Mouse (Mus musculus) inflammation-experienced regulatory T-cells, adult 6 months (primary cell): ENCODE data around the gene St5. TPM values are rescaled to one million over a fixed set of nuclear protein-coding genes. Genes with fewer than 3 reads are reported as not detected.

Experiments used
- ATAC-seq: one replicate; pipeline ENCODE4 v1.8.0; 2017
- polyA plus RNA-seq, 3 experiments: library from polyadenylated mRNA; unstranded; fragments of 100-300 nt; shearing (Covaris generic); gene quantifications; one replicate each; pipeline ENCODE4 v1.2.1; 2017

Gene St5
- polyA plus RNA-seq, 3 experiments from 2014 or later, result 0.36 to 0.90 (median 0.47) TPM

DNA sequence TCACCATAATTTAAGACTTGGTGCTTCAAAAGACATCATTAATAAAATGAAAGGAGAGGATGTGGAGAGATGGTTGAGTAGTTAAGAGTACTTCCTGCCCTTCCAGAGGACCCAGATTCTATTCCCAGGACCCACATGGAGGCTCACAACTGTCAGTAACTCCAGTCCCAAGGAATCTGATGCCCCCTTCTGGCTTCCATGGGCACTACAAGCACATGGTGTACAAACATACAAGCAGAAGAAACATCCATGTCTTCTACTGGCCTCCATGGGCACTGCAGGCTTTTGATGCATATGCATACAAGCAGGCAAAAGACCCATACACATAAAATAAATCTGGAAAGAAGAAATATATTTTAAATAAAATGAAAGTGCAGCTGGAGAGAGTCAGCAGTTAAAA lies 3.2 kb downstream of the St5 start:
- ATAC-seq, result no peak

DNA sequence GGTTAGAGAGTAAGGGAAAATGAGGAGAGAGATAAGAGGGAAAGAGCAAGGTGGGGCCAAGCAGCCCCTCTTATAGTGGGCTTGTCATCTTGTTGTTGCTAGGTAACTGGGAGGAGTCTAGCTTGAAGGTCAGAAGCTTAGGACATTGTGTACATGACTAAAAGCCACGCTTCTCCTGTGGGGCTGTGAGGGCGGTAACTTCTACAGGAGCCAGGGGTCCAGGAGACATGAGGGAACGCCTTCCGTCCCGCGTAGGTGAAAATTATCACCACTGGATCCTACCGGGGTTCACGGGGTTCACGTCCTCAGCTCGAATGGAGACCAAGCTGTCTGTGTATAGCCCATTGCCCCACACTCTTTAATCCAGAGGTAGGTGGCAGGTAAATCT lies 8.1 kb downstream of the St5 start:
- ATAC-seq, result no peak

DNA sequence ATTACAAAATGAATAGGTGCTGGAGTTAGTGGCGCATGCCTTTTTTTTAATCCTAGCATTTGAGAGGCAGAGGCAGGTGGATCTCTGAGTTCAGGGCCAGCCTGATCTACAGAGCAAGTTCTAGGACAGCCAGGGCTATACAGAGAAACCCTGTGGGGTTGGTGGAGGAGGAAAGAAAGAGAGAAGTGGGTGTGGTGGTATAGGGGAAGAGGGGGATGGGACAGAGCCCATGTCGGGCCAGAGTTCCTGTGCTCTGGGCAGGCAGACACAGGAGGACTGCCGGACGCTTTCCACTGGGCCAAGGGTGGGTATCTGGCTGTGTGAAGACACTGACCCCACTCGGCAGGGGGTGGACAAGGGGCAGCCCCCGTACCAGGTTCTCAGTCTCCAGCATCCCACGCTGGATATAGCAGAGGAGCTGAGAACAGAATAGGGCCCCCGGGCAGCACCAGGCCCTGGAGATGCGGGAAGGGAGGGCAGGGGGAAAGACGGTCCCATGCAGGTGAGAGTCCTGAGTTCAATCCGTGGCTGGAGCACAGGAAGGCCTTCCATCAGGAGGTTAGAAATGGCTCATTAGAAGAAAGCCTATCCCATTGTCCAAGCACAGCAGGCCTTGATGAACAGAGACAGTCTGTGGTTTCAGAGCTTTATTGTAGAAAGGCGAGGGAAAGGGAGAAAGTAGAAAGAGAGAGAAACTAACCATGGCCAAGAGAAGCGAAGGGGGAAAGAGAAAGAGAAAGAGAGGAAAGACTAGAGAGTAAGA lies 8.6 kb downstream of the St5 start:
- no peak for ATAC-seq

DNA sequence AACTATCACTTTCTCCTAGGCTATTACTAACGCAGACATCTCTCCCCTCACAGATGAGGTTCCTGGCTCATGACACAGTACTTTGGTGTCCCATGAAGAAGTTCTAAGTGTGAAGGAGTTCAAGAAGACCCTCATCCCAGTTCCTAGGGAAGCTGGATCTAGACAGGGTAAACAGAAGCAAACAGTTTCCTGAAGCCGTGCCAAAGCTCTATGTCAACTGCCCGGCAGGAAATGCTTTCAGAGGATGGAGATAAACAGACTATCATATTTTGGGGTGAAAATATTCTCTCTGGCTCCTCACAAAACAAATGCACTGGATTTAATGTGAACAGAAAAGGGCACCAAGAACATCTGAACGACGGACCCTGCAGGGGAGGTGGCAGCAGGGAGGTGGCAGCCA lies 12.4 kb downstream of the St5 start:
- no peak for ATAC-seq

DNA sequence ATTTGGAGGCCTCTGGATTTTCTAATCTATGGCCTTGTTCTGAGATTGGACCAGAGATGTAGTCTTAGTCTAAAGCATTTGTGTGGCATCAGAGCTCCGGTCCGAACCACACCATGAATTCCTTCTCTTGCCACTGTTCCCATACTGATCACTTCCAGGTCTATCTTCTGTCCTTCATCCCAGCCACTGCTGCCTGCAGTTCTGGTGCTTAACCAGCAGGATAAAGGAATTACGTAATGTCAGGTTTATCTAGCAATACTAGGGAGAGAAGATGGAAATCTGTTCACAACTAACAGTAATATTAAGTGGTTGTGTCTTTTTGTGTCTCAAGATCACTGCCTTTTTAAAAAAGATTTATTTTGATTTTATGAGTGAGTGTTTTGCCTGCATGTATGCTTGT lies 13.3 kb downstream of the St5 start:
- ATAC-seq, result no peak

DNA sequence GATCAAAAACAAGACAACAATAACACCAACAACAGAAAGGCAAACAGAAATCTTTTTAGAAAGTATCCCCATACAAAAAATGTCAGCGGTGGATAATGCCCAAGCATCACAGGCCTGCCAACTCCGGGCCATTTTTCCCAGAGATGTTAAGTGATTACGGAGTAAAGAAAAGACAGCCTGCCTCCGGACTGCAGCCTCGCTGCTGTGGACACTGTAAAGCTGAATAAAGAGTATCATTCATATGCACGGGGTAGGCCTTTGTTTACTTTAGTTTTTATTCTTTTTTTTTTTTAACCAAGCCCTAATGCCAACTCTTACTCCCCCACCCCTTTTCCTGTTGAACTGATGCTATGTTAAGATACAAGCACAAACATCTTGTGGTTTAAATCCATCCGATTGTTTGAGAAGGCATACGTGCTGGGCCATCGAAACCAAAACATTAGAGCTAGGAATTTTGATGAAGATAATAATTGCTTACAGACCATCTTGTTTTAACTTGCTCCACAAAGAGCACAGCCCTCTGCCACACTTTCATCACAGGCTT lies 16.7 kb downstream of the St5 start:
- no peak for ATAC-seq

DNA sequence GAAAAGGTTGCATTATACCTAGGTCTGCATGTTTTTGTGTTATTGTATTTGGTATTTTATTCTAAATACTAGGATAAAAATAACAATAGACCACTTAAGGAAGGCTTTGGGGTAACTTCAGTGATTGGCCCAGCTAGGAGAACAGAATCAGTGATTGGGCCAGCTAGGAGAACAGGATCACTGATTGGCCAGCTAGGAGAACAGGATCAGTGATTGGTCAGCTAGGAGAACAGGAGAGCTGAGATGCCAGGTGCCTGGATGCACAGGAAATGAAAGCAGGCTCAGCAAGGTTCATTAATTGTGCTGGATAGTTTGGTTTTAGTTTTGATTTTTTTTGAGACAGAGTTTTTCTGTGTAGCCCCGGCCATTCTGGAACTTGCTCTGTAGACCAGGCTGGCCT lies 22.5 kb downstream of the St5 start:
- ATAC-seq, result no peak

DNA sequence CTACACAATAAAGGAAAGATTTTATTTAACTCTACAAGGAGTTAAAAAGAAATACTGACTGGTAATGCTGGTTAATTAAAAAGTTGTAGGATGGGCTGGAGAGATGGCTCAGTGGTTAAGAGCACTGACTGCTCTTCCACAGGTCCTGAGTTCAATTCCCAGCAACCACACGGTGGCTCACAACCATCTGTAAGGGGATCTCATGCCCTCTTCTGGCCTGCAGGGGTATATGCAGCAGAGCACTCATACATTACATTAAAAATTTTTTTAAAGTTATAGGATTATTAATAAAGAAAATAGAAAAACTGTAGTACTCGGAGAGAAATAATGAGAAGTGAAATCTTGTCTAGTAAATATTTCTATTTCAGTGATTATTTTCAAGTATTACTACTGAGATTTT lies 23.1 kb downstream of the St5 start:
- ATAC-seq, result no peak

DNA sequence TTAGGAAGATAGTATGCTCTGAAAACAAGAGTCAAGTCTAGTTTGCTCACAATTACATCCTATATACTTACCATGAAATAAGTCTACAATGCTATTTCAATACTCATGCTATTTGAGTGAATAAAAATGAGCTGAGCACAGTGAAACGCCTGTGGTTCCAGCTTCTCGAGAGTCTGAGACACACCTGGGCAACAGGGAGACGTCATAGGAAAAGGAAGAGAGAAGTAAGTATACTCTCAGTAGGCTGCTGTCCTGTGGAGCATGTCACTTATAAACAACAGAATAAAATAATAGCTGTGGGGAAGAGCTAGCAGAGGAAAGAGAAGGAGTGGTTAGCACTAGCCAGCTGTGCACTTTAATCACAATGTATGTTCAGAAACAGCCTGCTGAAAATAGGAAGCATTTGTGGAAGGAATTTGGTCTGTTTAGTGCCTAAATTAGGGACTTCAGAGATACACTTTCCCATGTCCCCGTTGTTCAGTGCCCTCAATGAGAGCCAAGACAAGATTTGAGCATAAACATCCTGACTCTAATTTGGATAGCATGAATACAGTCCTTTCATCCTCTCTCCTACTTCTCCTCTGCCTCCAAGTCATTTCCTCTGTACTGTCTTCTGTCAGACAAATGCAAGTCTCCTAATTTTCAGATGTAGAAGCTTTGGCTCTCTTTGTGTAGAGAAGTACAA lies 28.3 kb downstream of the St5 start:
- no peak for ATAC-seq

DNA sequence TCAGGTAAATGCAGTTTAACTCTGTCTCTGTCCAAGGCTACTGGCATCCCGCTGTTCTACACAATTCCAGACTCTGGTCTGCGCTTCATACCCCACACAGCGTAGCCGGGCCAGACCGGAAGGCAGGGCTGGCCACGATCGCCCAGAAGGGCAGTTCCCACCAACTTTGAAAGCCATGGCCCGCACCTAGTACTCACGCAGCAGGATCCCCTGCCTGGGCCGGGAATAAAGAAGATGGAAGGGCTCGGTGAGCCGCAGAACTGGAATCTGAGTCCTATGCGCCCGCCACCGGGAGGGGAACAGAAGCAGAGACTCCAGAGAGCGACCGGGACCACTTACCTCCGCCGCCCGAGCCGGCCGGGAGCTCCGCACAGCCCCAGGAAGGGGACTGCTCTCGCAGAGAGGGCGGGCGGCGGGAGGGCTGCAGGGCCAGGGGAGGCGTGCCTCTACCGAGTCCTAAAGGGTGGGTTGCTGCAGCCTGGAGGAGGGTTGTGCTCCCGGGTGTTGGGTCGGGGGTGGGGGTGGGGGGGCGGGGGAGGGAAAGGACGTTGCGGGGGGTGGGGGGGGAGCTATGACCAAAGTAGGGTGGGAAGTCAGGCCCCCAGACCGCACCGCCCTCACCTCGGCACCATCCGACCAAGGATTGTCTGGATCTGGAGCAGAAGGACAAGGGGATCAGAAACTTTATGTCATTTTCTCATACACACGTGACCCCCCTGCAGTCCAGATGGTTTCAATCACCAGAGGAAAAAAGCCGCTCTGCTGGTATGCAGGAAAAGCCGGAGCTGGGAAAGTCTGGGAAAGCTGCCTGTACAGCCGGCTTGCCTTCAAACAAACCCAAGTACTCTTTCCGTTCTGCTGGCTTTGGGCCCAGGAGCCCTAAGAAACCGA lies 31.6 kb downstream of the St5 start:
- no peak for ATAC-seq

DNA sequence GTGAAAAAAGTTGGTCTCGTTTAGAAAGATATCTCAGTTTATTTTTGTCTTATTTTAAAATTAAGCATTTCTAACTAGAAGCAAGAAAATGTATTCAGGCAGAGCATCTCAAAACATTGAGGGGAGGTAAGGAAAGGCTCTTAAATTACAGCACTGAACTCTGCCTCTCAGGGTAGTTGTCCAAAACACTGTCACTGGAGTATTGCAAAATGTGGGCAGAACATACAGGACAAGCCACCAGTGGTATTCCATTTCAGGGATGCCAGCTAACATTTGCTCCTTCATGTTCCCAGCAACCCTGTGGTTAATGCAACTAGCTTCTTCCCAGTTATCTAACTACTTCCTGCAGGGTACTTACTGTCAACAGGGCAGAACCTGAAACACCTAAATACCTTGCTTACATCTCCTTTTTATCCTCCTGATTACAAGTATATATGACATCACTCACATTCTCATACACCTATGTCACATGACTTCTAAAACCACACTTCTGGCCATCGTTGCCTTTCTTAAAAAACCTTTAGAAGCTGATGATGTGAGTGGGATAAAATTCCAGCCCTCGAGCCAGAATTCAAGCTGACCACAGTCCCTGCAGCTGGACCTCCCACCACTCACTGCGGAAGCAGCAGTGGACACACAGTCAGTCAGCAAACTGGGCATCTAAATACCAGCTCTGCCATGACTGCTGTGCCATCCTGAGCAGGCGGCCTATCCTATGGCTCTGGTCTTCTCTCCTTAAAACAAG lies 33.8 kb downstream of the St5 start:
- no peak for ATAC-seq

DNA sequence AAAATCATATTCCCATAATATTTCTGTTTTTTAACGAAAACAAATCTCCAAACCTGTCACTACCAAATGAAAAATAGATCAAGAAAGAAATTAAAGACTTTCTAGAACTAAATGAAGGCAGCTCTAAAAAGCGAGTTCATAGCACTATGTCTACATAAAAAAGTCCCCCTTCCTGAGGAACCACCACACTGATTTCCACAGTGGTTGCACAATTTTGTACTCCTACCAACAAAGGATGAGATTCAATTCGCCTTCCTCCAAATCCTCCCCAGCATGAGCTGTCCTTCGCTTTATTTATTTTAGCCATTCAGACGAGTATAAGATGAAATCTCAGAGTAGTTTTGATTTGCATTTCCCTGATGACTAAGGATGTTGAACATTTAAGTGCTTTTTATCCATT lies 36.7 kb downstream of the St5 start:
- ATAC-seq, result no peak

DNA sequence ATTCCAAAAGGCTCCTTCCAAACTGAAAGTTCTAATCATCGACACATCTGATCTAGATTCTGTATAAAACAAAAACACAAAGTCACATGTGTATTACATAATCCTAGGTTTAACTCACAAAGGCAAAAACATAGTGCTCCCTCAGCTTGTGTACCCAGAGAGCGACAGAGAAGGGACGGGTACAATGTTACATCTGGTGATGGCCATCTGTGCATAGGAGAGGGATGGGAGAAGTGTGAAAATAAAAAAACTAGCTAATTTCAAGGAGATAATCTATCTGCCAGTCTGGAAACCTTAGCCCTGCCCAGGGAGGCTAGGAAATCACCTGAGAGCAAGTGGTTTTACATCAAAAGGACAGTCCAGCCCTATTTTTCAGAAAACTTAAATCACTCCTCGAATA lies 40.8 kb downstream of the St5 start:
- no peak for ATAC-seq

DNA sequence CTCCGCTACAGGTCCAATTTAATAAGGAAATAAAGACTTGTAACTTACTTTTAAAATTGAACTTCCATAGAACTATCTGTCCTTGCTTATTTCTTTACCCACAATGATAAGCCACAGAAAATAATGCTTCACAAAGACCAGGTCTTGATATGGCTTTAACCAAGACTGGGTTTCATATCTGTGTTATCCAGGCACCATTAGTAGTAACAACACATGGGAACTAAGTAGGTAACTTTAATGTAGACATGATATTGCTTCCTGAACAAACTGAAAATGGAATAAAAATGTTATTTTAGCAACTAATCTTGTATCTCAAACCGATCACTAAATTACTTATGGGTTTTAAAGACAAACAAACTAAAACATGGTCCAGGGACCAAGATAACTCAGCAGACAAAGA lies 44.1 kb downstream of the St5 start:
- ATAC-seq, result no peak

DNA sequence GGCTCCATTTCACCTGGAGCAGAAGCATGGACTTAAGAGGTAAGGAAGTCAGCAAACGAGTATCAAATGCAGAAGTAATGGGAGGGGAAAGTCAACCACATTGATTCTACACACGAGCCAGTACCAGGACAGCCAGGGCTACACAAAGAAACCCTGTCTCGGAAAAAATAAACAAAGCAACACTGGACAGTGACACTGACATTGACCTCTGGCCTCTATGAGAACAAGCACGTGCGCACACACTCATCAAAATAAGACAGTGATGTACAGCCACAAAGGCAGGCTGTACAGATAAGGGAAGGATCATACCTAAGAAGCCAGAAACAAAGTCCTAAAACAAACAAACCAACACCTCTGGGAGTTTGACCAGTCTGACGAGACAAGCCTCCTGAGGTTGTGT lies 45.5 kb downstream of the St5 start:
- ATAC-seq, result no peak

DNA sequence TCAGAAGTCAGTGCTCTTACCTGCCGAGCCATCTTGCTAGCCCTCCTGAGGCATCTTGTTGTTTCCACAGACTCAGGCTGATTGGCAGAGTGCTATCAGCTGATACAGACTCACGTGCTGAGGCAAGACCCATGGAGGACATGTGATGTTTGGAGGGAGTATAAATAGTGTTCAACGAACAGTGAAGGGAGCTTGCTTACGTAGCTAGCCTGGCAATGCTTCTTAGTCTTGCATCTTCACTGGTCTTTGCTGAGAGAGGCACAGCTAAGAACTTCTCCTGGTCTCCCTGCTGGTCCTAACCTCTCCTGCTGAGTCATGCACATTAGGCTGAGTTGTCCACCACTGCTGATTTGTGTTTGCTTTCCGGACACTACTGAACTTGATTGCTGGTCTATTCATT lies 48.5 kb downstream of the St5 start:
- ATAC-seq, result no peak

DNA sequence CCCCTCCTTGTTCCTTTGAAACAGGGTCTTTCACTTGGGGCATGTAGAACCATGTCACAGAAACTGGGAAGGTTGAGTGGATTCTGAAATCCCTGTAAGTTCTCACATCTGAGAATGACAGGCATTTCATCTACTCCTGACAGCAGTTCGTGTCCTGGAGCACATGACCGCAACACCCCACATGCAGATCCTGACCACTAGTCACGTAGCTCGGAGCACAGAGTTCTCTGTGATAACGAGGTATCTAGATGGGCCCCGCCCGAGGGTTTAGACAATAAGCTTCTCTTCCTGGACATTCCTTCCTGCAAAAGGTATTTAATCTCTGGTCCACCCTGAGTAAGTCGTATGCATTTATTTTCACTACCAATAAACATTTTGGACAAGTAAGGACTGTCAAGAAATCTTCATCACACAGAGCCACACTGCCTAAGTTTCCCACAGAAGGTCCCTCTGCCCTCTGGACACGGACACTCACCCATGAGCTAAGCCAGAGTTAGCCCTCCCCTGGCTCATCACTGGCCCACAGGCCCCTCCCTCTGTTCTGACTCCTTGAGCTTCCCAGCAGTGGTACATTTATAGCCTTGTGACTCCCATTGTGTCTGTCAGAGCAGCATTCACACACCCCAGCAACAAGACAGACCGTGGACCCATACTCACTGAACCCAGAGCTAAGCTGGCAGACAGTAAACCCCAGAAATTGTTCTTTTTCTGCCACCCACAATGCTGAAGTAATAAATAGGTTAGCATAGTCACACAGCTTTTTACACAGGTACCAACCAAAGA lies 54.4 kb downstream of the St5 start:
- ATAC-seq, result no peak

DNA sequence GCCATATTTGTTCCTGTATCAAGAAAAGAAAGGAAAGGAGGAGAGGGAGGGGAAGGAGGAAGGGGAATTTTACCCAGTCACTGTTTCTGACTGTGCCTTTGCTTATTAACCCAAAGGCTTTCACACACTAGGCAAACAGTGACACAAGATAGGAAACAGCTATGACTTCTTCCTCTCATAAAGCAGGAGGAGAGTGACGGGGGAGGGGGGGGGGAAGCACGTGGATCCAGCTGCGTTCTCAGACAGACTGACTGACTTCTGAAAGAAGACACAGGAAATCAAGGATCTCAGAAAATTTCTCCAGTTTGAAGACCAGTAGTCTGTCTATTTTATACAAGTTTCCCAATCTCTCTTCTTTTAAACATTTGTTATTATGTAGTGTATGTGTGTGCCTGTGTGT lies 56.8 kb downstream of the St5 start:
- no peak for ATAC-seq

DNA sequence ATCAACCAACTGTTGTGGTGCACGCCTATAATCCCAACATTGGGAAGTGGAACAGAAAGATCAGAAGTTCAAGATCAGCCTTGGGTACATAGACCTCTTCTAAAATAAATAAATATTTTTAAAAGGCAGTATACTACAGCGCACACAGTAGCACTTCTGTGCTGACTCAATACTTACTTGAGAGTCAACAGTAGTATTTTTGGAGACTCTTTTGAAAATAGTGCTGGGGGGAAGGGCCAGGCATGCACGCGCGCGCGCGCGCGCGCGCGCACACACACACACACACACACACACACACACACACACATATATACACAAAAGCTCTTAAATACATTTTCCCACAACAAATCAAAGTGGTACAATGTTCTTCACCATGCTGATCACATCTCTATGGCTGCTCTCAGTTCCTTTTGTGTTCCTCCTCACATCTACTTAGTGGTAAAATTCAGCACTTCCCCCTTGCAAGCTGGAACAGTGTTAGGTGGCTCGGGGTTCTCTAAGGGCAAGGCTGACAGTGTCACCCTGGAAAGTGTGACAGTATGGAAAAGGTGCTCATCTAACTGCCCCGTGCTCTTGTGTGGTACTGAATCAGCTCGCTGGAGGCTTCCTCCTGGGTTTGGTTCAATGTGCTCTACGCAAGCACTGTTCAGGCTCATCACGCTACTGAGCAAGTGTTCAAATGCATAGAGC lies 60.0 kb downstream of the St5 start:
- no peak for ATAC-seq

DNA sequence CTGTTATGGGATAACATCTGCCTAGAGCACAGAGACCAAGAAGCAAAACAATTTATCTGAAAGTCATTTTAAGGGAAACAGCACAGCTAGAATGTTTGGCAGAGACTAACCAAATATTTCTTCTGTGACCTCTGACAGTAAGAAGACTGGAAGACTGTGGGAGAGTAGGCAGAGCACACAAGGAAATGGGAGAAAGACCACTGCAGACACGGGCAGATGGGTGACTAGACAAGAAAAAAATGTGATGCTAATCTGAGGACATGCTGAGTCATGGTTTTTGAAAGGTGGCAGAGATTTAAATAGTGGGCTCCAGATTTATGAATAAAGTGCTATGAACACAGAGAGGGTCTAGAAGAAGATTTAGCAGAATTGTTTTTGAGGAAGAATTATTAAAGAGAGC lies 61.4 kb downstream of the St5 start:
- ATAC-seq, result no peak

DNA sequence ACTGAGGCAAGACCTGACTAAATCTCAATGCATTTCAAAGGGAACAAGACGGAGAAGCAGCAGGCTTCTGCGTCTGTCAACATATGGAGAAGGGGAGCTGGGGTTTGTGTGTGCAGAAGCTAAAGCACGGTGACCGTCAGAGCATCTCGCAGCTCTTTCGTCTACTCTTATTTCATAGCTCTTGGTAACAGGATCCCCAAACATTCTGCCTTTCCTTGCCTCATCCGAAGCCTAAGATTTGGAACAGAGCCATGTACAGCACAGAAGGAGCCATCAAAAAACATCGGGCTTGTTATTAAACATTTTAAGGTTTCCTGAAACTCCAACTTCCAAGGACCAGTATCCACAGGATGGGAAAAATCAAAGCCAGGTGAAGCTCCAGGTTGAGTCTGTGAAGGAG lies 62.3 kb downstream of the St5 start:
- ATAC-seq, result no peak
